Mouse (Mus musculus) midbrain, postnatal 0 days (tissue): Measurements from ENCODE around the gene Defb46. TPM values are rescaled to one million over a fixed set of nuclear protein-coding genes. Genes with fewer than 3 reads are reported as not detected.

ENCODE experiments used
- ATAC-seq: fragments of 200-750 bp; cut with Nextera tagmentation; 2 replicates; pipeline ENCODE4 v1.8.0; 2017; ENCODE audit warnings: moderate number of reproducible peaks, mild to moderate bottlenecking, moderate TSS enrichment, moderate library complexity; ENCODE audit not compliant: low FRiP score
- DNase-seq: peaks from one replicate; pipeline ENCODE4 v3.0.0-alpha.2; 2015; ENCODE audit warnings: low spot score
- H3K27ac ChIP-seq: fragments of 300-500 bp; sonication (generic); 2 replicates; pipeline ENCODE4 v1.5.1; 2014; ENCODE audit warnings: low read depth, mild to moderate bottlenecking, low read length, mixed read lengths
- H3K27me3 ChIP-seq: fragments of 300-500 bp; sonication (generic); 2 replicates; pipeline ENCODE4 v1.6.1; 2014; ENCODE audit warnings: low read length, control low read depth, mixed read lengths; ENCODE audit not compliant: insufficient read depth
- H3K36me3 ChIP-seq: fragments of 300-500 bp; sonication (generic); 2 replicates; pipeline ENCODE4 v1.6.1; 2014; ENCODE audit warnings: low read length, control low read depth, mixed read lengths; ENCODE audit not compliant: insufficient read depth
- H3K4me1 ChIP-seq: fragments of 300-500 bp; sonication (generic); 2 replicates; pipeline ENCODE4 v1.6.1; 2014; ENCODE audit warnings: mild to moderate bottlenecking, control low read depth, antibody characterized with exemption, low read length, mixed read lengths; ENCODE audit not compliant: insufficient read depth
- H3K4me2 ChIP-seq: fragments of 300-500 bp; sonication (generic); 2 replicates; pipeline ENCODE4 v1.6.1; 2014; ENCODE audit warnings: low read depth, mild to moderate bottlenecking, low read length, mixed read lengths; ENCODE audit not compliant: poor library complexity, severe bottlenecking
- H3K4me3 ChIP-seq: fragments of 300-500 bp; sonication (generic); 2 replicates; pipeline ENCODE4 v1.5.1; 2014; ENCODE audit warnings: low read depth, mild to moderate bottlenecking, low read length, moderate library complexity
- H3K9ac ChIP-seq: fragments of 300-500 bp; sonication (generic); replicated peaks from 2 replicates; pipeline ENCODE4 v1.6.1; 2014; ENCODE audit warnings: mild to moderate bottlenecking, low read length, moderate library complexity, mixed read lengths; ENCODE audit not compliant: poor library complexity, severe bottlenecking
- H3K9me3 ChIP-seq: fragments of 300-500 bp; sonication (generic); 2 replicates; pipeline ENCODE4 v1.6.1; 2016; ENCODE audit warnings: low read length, control low read depth
- CTCF ChIP-seq: IDR thresholded peaks from 2 replicates; pipeline ENCODE4 v1.5.1; 2016; ENCODE audit warnings: antibody characterized with exemption, mild to moderate bottlenecking
- WGBS: fragments of 180-500 bp; shearing (Covaris S2); extraction: QIAGEN DNeasy Blood & Tissue Kit; methylation state at CpG from one replicate; pipeline ENCODE4 v1.1.7; 2014; 5-methylcytosine and 5-hydroxymethylcytosine counted together
- polyA plus RNA-seq: library from polyadenylated mRNA; unstranded; fragments of >200 nt; fragmentation: Nextera tagmentation; extraction: Ambion mirVana; gene quantifications from 2 replicates; pipeline ENCODE4 v1.2.1, GENCODE M21; 2015
- total RNA-seq: library from RNA; depleted of rRNA; stranded (reverse); fragments of >200 nt; gene quantifications from 2 replicates; pipeline ENCODE4 v1.2.3, GENCODE M21; 2014; rRNA removed

Defb46 gene
- total RNA-seq (not detected in 2 replicates), polyA plus RNA-seq (not detected in 2 replicates)

DNA sequence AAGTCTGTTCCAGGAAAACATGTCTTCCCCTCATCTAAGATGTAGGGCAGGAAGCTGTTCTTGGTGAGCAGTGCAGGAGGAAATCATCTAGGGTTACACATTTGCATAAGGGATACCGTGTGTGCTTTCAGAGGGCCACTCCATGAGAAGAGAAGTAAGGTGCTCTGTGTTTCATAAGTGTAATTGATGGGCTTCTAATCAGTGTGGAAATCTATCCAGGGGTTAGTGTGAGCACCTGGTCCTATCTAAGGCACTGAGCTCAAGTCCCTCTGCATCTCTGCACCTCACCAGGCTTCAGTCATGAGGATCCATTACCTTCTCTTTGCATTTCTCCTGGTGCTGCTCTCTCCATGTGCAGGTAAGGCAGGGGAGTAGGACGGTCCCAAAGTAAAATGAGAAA, at the start of gene Defb46:
Gene Defb46 (plus strand): TSS at position 301 of the 400 bp plus-strand sequence.
- TF ChIP-seq CTCF, result no peak
- no peak within 1 kb of the TSS for H3K9ac ChIP-seq
- DNase-seq (no peak), ATAC-seq (no peak)
- no peak within 1 kb of the TSS for H3K4me2 ChIP-seq
- 77% methylated on average over 2 of the region's 2 CpGs for WGBS
- H3K27me3 ChIP-seq, result no peaks in the 10 kb centered on the region
- H3K9me3 ChIP-seq, result no peaks in the 10 kb centered on the region; the same call in 1 of the 2 replicates
- H3K36me3 ChIP-seq, result no peaks in the 10 kb centered on the region
- no peak within 1 kb of the TSS for H3K27ac ChIP-seq
- H3K4me1 ChIP-seq, result no peaks in the 10 kb centered on the region
- H3K4me3 ChIP-seq, result no peak within 1 kb of the TSS

DNA sequence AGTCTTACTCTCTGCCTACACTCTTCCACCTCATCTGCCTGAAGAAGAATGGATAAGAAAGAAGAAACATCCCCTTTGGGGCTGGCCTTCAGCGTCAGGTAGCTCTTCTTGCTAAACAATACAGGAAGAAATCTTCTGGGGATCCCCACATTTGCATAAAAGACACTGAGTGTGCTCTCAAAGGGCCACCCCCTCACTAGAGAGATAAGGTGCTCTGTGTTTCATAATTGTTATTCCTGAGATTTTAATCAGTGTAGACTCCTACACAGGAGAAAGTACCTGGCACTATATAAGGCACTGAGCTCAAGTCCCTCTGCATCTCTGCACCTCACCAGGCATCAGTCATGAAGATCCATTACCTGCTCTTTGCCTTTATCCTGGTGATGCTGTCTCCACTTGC, 14.6 kb upstream of the Defb46 start, which contains the start of gene Defb6:
Gene Defb6 (plus strand): TSS at position 318 of the 400 bp plus-strand sequence.
- H3K9ac ChIP-seq, result no peak within 1 kb of the TSS
- no peak for TF ChIP-seq CTCF
- DNase-seq (no peak), ATAC-seq (no peak)
- H3K36me3 ChIP-seq, result no peaks in the 10 kb centered on the region
- no peak within 1 kb of the TSS for H3K4me3 ChIP-seq
- 41% methylated on average over 1 of the region's 1 CpGs for WGBS
- H3K27ac ChIP-seq, result no peak within 1 kb of the TSS
- no peaks in the 10 kb centered on the region for H3K4me1 ChIP-seq
- no peak within 1 kb of the TSS for H3K4me2 ChIP-seq
- H3K9me3 ChIP-seq, result no peaks in the 10 kb centered on the region
- H3K27me3 ChIP-seq, result no peaks in the 10 kb centered on the region

DNA sequence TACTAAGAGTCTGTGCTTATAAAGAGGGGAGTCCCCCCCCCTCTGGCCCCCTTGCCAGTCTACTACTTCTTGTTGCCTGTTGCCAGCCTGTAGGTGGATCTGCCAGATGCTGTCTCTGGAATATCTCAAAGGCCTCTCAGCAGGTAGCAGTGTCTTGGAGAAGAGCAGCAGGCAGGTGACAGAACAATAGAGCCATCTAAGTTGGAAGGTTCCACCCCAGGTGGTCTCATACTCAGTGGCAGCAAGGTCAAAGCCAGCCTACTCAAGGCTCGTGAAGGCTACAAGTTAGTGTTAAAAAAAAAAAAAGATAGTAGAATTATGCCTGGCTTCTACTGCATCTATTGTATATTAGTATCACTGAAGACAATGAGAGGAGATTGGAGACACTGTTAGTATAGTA, 1.6 kb upstream of the Defb46 start:
- Histone ChIP-seq H3K4me3 (no peak overlapping the region), H3K4me1 (no peaks in the 10 kb centered on the region), H3K27ac (no peak overlapping the region), H3K36me3 (no peaks in the 10 kb centered on the region), H3K27me3 (no peaks in the 10 kb centered on the region), H3K9ac (no peak overlapping the region), H3K9me3 (no peaks in the 10 kb centered on the region; the same call in 1 of the 2 replicates), H3K4me2 (no peak overlapping the region)
- no peak for TF ChIP-seq CTCF
- DNase-seq, result no peak
- WGBS, result 69% methylated on average over 1 of the region's 1 CpGs
- no peak for ATAC-seq

DNA sequence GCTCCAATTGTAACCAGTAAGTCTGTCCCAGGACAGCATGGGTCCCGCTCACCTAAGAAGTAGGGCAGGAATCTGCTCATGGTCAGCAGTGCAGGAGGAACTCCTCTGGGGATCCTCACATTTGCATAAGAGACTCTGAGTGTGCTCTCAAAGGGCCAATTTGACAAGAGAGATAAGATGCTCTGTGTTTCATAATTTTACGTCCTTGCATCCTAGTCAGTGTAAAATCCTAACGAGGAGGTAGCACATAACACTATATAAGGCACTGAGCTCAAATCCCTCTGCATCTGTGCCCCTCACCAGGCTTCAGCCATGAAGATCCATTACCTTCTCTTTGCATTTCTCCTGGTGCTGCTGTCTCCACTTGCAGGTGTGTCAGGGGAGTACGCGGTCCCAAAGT, 7.6 kb downstream of the Defb46 start, which contains the start of gene Defb5:
Gene Defb5 (plus strand): TSS at position 301 of the 400 bp plus-strand sequence.
- ATAC-seq (no peak), DNase-seq (no peak)
- Histone ChIP-seq H3K4me2 (no peak within 1 kb of the TSS), H3K4me1 (no peaks in the 10 kb centered on the region), H3K27me3 (no peaks in the 10 kb centered on the region), H3K9ac (no peak within 1 kb of the TSS), H3K36me3 (no peaks in the 10 kb centered on the region), H3K27ac (no peak within 1 kb of the TSS), H3K4me3 (no peak within 1 kb of the TSS), H3K9me3 (no peaks in the 10 kb centered on the region)
- no peak for TF ChIP-seq CTCF
- WGBS, result 92% methylated on average over 5 of the region's 5 CpGs

DNA sequence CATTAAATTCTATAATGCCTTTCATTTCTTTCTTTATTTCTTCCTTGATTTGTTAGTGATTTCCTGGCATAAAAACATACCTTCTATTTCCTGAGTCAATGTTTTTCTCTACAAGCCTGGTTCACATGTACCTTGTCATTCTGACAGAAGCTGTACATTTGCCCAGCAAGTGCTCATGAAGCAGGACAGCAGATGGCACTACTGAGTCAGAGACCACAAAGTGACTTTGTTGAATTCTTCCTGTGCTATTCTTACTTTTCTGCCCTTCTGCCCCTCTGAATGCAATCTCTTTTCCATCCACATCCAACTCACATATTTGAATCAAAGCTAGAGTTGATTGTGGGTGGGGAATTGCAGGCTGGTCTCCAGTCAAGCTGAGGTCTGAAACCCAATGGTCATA, 18.4 kb downstream of the Defb46 start:
- no peaks in the 10 kb centered on the region for H3K27me3 ChIP-seq
- H3K9ac ChIP-seq, result no peak overlapping the region
- no peak overlapping the region for H3K4me3 ChIP-seq
- H3K4me2 ChIP-seq, result no peak overlapping the region
- no peaks in the 10 kb centered on the region for H3K4me1 ChIP-seq
- no peak for TF ChIP-seq CTCF
- DNase-seq (no peak), ATAC-seq (no peak)
- peaks cover 4% of the 10 kb centered on the region; the same call in 1 of the 2 replicates for H3K9me3 ChIP-seq
- H3K36me3 ChIP-seq, result no peaks in the 10 kb centered on the region
- H3K27ac ChIP-seq, result no peak overlapping the region

DNA sequence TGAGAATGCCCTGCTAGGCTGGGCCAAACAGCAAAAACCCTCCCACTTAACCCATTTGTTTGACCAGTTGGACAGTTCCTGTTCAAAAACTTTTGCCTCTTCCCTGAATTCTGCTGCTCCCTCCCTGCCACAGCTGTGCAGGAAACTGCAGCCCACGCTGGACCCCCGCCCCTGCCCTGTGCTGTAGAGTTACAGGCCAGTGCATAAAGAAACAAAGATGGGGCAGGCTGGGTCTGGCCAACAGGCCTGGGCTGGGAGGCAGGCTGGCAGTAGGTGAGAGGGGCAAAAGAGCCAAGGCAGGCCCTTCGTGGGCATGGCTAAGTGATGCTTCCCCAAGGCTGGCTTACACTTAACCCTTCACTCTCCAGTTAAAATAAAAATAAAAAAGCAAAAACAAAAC, 20.0 kb downstream of the Defb46 start:
- no peak overlapping the region for H3K9ac ChIP-seq
- H3K36me3 ChIP-seq, result no peaks in the 10 kb centered on the region
- H3K27me3 ChIP-seq, result no peaks in the 10 kb centered on the region
- no peak for TF ChIP-seq CTCF
- H3K4me2 ChIP-seq, result no peak overlapping the region
- H3K4me3 ChIP-seq, result no peak overlapping the region
- ATAC-seq, result no peak
- H3K27ac ChIP-seq, result no peak overlapping the region
- DNase-seq, result no peak
- H3K4me1 ChIP-seq, result no peaks in the 10 kb centered on the region
- H3K9me3 ChIP-seq, result peaks cover 4% of the 10 kb centered on the region; the same call in 1 of the 2 replicates
- 52% methylated on average over 3 of the region's 3 CpGs for WGBS

Other genes starting within 250 kb of the Defb46 start
- gene Defb37, start 248.9 kb upstream of the Defb46 start, total RNA-seq, result not detected in 2 replicates
- not detected in 2 replicates for gene Defb37, start 248.9 kb upstream of the Defb46 start, polyA plus RNA-seq
- gene Defb38, start 213.3 kb upstream of the Defb46 start, total RNA-seq, result not detected in 2 replicates
- gene Defb38, start 213.3 kb upstream of the Defb46 start, polyA plus RNA-seq, result not detected in 2 replicates
- gene Defb39, start 175.1 kb upstream of the Defb46 start, total RNA-seq, result not detected in 2 replicates
- not detected in 2 replicates for gene Defb39, start 175.1 kb upstream of the Defb46 start, polyA plus RNA-seq
- not detected in 2 replicates for gene Defb12, start 125.1 kb upstream of the Defb46 start, total RNA-seq
- not detected in 2 replicates for gene Defb12, start 125.1 kb upstream of the Defb46 start, polyA plus RNA-seq
- not detected in 2 replicates for gene Defb34, start 116.2 kb upstream of the Defb46 start, total RNA-seq
- gene Defb34, start 116.2 kb upstream of the Defb46 start, polyA plus RNA-seq, result not detected in 2 replicates
- gene Gm45826, start 99.1 kb upstream of the Defb46 start, total RNA-seq, result not detected in 2 replicates
- not detected in 2 replicates for gene Gm45826, start 99.1 kb upstream of the Defb46 start, polyA plus RNA-seq
- not detected in 2 replicates for gene Defb14, start 45.6 kb upstream of the Defb46 start, total RNA-seq
- gene Defb14, start 45.6 kb upstream of the Defb46 start, polyA plus RNA-seq, result not detected in 2 replicates
- not detected in 2 replicates for gene Defb4, start 41.2 kb upstream of the Defb46 start, total RNA-seq
- not detected in 2 replicates for gene Defb4, start 41.2 kb upstream of the Defb46 start, polyA plus RNA-seq
- gene Defb6, start 14.4 kb upstream of the Defb46 start, total RNA-seq, result not detected in 2 replicates
- not detected in 2 replicates for gene Defb6, start 14.4 kb upstream of the Defb46 start, polyA plus RNA-seq
- not detected in 2 replicates for gene Defb5, start 7.7 kb downstream of the Defb46 start, total RNA-seq
- gene Defb5, start 7.7 kb downstream of the Defb46 start, polyA plus RNA-seq, result not detected in 2 replicates
- not detected in 2 replicates for gene Defb3, start 53.4 kb downstream of the Defb46 start, total RNA-seq
- gene Defb3, start 53.4 kb downstream of the Defb46 start, polyA plus RNA-seq, result not detected in 2 replicates
- not detected in 2 replicates for gene Defb8, start 207.7 kb downstream of the Defb46 start, total RNA-seq
- not detected in 2 replicates for gene Defb8, start 207.7 kb downstream of the Defb46 start, polyA plus RNA-seq